Mouse (Mus musculus) embryonic facial prominence, embryonic 13.5 days (tissue): ENCODE measurements around the gene Sh2d3c. TPM values are rescaled to one million over a fixed set of nuclear protein-coding genes. Genes with fewer than 3 reads are reported as not detected.

ENCODE experiments used
- ATAC-seq: fragments of 200-750 bp; cut with Nextera tagmentation; 2 replicates; pipeline ENCODE4 v1.8.0; 2017; ENCODE audit warnings: low read depth; ENCODE audit not compliant: insufficient number of reproducible peaks, insufficient read depth, low FRiP score, low TSS enrichment
- H3K27ac ChIP-seq: fragments of 300-500 bp; sonication (generic); 2 replicates; pipeline ENCODE4 v1.5.1; 2015; ENCODE audit warnings: moderate library complexity, mild to moderate bottlenecking, inconsistent platforms
- H3K27me3 ChIP-seq: fragments of 300-500 bp; sonication (generic); 2 replicates; pipeline ENCODE4 v1.6.1; 2015; ENCODE audit warnings: mild to moderate bottlenecking, inconsistent platforms
- H3K36me3 ChIP-seq: fragments of 300-500 bp; sonication (generic); 2 replicates; pipeline ENCODE4 v1.6.1; 2015; ENCODE audit warnings: mild to moderate bottlenecking, inconsistent platforms
- H3K4me1 ChIP-seq: fragments of 300-500 bp; sonication (generic); 2 replicates; pipeline ENCODE4 v1.6.1; 2015; ENCODE audit warnings: inconsistent platforms
- H3K4me2 ChIP-seq: fragments of 300-500 bp; sonication (generic); 2 replicates; pipeline ENCODE4 v1.6.1; 2015; ENCODE audit warnings: moderate library complexity, mild to moderate bottlenecking, inconsistent platforms
- H3K4me3 ChIP-seq: fragments of 300-500 bp; sonication (generic); 2 replicates; pipeline ENCODE4 v1.5.1; 2015; ENCODE audit warnings: mild to moderate bottlenecking, inconsistent platforms
- H3K9ac ChIP-seq: fragments of 300-500 bp; sonication (generic); 2 replicates; pipeline ENCODE4 v1.6.1; 2015; ENCODE audit warnings: mild to moderate bottlenecking, inconsistent platforms
- H3K9me3 ChIP-seq: fragments of 300-500 bp; sonication (generic); 2 replicates; pipeline ENCODE4 v1.6.1; 2016; ENCODE audit warnings: inconsistent platforms
- WGBS: fragments of 180-500 bp; shearing (Covaris S2); methylation state at CpG from one replicate; pipeline ENCODE4 v1.1.7; 2015; ENCODE audit warnings: mixed read lengths; 5-methylcytosine and 5-hydroxymethylcytosine counted together
- polyA plus RNA-seq: library from polyadenylated mRNA; unstranded; fragments of >200 nt; fragmentation: Nextera tagmentation; extraction: Ambion mirVana; gene quantifications from 2 replicates; pipeline ENCODE4 v1.2.1, GENCODE M21; 2015

Gene Sh2d3c
- polyA plus RNA-seq, 1 experiment from 2014 or later: 19.4 TPM

DNA sequence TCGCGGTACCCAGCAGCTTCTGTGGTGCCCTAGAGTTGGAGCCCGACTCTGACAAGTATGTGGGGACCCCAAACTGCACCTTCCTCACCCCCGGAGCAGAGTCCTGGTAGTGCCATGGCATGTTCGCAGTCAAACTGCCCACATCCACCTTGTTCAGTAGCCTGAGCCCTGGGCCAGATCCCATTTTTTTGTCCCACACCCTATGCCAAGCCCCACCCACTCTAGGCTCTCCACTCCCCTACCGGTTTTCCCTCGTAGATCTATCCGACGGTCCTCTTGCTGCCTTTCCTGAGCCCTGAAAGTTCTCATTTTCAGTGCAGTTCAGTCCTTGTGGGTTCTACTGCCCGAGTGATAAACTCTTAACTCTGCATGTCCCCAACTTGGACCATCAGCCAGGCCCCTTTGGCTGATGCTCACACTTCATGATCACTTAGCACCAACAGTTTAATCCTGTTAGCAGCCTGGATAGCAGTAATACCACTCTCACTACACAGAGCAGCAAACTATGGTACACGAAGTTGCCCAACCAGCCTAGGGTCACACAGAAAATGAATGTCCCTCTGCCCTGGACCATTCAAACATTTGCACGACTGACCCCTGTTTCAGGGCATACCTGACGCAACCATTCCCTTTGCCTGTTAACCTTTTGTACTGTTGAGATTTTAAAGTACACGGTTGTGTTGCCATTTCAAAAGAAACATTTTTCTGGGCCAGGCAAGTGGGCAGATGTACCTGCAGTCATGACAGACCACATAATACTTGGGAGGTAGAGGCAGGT lies 19.7 kb upstream of the Sh2d3c start:
- Histone ChIP-seq H3K4me1 (no peaks in the 10 kb centered on the region), H3K9ac (no peak overlapping the region), H3K27me3 (no peaks in the 10 kb centered on the region), H3K4me2 (no peak overlapping the region), H3K27ac (no peak overlapping the region), H3K4me3 (no peak overlapping the region), H3K36me3 (peaks cover 41% of the 10 kb centered on the region), H3K9me3 (no peaks in the 10 kb centered on the region)
- no peak for ATAC-seq
- 86% methylated on average over 14 of the region's 14 CpGs for WGBS

DNA sequence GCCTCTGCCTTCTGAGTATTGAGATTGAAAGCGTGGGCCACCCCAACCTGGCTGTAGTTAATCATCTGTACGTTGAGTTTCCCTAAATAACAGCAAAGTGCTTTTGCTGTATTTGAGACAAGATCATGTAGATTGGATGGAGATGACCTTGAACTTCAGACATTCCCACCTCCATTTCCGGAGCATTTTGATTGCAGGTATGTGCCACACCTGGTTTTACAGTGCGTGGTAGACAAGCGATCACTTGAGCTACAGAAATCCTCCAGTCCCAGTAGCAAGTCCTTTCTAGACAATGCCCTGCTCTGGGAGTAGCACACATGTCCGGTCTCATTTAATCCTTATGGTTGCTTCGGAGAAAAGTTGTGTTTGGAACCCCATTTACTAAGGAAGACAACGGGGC lies 17.8 kb upstream of the Sh2d3c start:
- Histone ChIP-seq H3K27ac (no peak overlapping the region), H3K4me1 (no peaks in the 10 kb centered on the region), H3K27me3 (no peaks in the 10 kb centered on the region), H3K9me3 (no peaks in the 10 kb centered on the region), H3K4me2 (no peak overlapping the region), H3K36me3 (peaks cover 59% of the 10 kb centered on the region), H3K4me3 (no peak overlapping the region), H3K9ac (no peak overlapping the region)
- no peak for ATAC-seq
- 91% methylated on average over 8 of the region's 8 CpGs for WGBS

DNA sequence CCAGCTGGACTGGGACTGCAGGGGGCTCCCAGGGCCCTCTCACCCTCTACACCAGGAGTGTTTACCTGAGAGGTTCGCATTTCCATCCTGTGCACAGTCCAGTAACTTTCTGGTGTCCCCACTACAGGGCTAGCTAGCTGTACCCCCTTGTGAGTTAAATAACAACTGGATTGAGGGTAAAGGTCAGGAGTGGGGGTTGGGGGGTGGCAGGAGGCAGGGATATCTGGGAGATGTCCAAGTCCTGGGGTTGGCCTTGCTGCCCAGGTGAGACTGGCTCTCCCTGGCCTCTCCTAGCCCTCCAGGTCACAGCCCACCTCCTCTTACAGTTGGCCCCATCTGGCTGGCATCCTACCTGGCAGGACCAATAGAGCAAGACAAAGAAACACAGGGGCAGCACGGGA lies 16.8 kb upstream of the Sh2d3c start, which contains the start of gene Fpgs:
TSS of gene Fpgs (minus strand) at position 125 of the 401 bp plus-strand sequence.
- ATAC-seq: no peak
- Histone ChIP-seq H3K9ac (no peak within 1 kb of the TSS), H3K4me2 (no peak within 1 kb of the TSS), H3K27me3 (no peaks in the 10 kb centered on the region), H3K27ac (no peak within 1 kb of the TSS), H3K4me3 (no peak within 1 kb of the TSS), H3K4me1 (no peaks in the 10 kb centered on the region), H3K9me3 (no peaks in the 10 kb centered on the region), H3K36me3 (peaks cover 68% of the 10 kb centered on the region)
- WGBS: 94% methylated on average over 2 of the region's 2 CpGs

DNA sequence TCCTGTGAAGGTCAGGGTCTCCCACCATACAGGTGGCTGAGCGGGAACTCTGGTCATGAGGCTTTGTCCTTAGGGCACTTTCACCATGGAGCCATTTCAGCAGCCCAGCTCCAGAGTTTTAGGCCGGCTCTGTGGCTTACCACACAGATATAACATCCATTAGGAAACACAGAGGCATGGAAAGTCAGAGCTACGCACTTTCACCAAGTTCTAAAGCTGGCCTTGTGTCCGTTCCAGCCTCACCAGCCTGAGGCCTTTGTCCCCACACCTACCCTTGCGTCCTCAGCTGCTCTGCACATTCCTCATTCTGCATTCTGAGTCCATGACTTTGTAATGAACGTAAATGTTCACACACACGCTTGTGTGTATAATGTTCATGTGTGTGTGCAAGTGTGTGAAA lies 15.8 kb upstream of the Sh2d3c start:
- no peak overlapping the region for H3K4me2 ChIP-seq
- no peaks in the 10 kb centered on the region for H3K4me1 ChIP-seq
- peaks cover 78% of the 10 kb centered on the region for H3K36me3 ChIP-seq
- 90% methylated on average over 7 of the region's 7 CpGs for WGBS
- H3K4me3 ChIP-seq: no peak overlapping the region
- H3K9ac ChIP-seq: no peak overlapping the region
- H3K27me3 ChIP-seq: no peaks in the 10 kb centered on the region
- H3K27ac ChIP-seq: no peak overlapping the region
- H3K9me3 ChIP-seq: no peaks in the 10 kb centered on the region
- ATAC-seq: no peak

DNA sequence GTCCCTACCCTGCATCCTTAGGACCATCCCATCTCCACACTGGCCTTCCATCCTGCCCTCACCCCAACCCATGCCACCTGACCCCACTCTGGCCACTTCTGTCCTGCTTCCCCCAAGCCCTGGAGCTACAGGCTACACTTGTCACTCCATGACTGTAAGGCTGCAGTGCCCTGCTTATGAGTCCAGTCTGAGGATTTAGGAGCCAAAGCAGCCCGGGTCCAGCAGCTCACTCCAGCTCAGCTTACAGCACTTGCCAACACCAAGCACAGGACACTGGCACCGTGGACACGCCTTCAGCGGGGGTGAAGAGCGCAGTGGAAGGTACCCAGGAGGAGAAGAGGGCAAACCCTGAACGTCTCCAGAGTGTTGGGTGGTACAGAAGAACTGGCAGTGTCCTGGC lies 13.9 kb upstream of the Sh2d3c start:
- no peaks in the 10 kb centered on the region for H3K9me3 ChIP-seq
- H3K27me3 ChIP-seq: no peaks in the 10 kb centered on the region
- no peak overlapping the region for H3K4me2 ChIP-seq
- H3K36me3 ChIP-seq: peaks cover 89% of the 10 kb centered on the region
- no peak overlapping the region; the same call in 1 of the 2 replicates for H3K9ac ChIP-seq
- H3K4me3 ChIP-seq: no peak overlapping the region
- H3K4me1 ChIP-seq: peaks cover 10% of the 10 kb centered on the region
- H3K27ac ChIP-seq: no peak overlapping the region
- ATAC-seq: no peak
- 94% methylated on average over 6 of the region's 6 CpGs for WGBS

DNA sequence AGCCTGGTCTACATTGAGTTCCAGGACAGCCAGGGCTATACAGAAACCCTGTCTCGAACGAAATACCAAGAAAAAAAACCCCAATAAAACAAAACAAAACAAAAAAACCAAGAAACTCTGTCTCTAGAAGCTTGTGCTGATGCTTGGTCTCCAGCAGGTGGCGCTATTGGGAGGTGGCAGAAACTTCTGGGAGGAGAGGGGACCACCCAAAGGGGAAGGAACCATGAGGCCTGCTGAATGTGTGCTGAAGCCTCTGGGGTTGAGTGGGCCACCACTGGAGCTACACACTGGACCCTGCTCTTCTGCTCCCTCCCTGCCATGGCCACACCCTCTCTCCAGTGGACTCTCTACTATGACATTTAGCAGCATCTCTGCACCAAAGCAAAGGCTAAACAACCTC lies 12.2 kb upstream of the Sh2d3c start:
- Histone ChIP-seq H3K4me3 (no peak overlapping the region), H3K9me3 (no peaks in the 10 kb centered on the region), H3K9ac (no peak overlapping the region), H3K36me3 (peaks cover 74% of the 10 kb centered on the region), H3K4me2 (no peak overlapping the region), H3K4me1 (peaks cover 11% of the 10 kb centered on the region), H3K27me3 (no peaks in the 10 kb centered on the region), H3K27ac (no peak overlapping the region)
- no peak for ATAC-seq
- 46% methylated on average over 3 of the region's 3 CpGs for WGBS

DNA sequence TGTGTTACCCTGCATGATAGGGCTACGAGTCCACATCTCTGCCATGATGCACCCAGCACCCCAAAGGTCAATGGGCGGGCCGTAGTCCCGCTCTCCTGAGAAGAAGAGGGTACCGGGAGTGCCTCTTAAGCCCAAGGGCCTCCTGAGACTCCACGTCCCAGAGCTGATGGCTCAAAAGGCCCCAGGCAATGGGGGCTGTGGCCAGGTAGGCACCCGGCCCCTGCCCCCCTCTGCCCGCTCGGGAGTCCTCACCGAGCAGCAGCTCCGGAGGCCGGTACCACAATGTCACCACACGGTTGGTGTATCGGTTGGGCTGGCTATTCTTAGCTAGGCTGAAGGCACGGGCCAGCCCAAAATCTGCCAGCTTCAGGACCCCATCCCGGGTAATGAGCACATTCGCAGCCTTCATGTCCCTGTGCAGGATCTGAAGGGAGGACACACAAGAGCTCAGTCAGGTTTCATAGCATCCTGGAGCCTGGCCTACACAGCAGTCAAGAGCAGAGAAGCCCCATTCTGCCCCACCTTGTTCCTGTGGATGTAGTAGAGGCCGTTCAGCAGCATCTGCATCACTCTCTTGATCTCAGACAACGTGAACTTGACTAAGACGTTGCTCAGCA lies 11.2 kb upstream of the Sh2d3c start:
- 0 out of 2 replicates have a peak overlapping the region, but pooled peaks have one; percentile 4 for H3K27ac ChIP-seq
- no peaks in the 10 kb centered on the region for H3K27me3 ChIP-seq
- no peak overlapping the region for H3K4me3 ChIP-seq
- peaks cover 20% of the 10 kb centered on the region for H3K4me1 ChIP-seq
- no peaks in the 10 kb centered on the region for H3K9me3 ChIP-seq
- WGBS: 92% methylated on average over 20 of the region's 20 CpGs
- H3K36me3 ChIP-seq: peaks cover 64% of the 10 kb centered on the region
- no peak overlapping the region for H3K4me2 ChIP-seq
- H3K9ac ChIP-seq: no peak overlapping the region
- no peak for ATAC-seq

DNA sequence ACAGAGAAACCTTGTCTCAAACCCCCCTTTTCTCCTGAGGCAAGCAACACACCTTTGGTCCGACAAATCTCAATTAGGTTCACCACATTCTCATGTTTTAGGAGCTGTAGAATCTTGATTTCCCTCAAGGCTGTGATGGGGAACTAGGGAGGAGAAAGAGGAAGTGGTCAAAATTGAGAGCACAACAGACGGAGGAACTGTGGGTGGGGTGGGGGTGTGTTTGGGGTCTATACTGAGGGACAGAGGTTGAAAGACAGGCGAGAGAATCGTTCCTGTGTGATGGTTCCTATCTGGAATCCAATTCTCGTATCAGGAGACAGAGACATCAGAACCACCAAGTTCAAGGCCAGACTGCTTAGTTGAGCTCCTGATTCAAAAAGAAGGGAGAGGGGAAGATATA lies 10.4 kb upstream of the Sh2d3c start:
- H3K9me3 ChIP-seq: no peaks in the 10 kb centered on the region
- H3K36me3 ChIP-seq: peaks cover 56% of the 10 kb centered on the region
- H3K4me3 ChIP-seq: no peak overlapping the region
- H3K9ac ChIP-seq: no peak overlapping the region
- H3K4me1 ChIP-seq: peaks cover 25% of the 10 kb centered on the region
- no peak overlapping the region for H3K4me2 ChIP-seq
- H3K27ac ChIP-seq: no peak overlapping the region
- no peaks in the 10 kb centered on the region for H3K27me3 ChIP-seq
- 86% methylated on average over 5 of the region's 5 CpGs for WGBS
- no peak for ATAC-seq

DNA sequence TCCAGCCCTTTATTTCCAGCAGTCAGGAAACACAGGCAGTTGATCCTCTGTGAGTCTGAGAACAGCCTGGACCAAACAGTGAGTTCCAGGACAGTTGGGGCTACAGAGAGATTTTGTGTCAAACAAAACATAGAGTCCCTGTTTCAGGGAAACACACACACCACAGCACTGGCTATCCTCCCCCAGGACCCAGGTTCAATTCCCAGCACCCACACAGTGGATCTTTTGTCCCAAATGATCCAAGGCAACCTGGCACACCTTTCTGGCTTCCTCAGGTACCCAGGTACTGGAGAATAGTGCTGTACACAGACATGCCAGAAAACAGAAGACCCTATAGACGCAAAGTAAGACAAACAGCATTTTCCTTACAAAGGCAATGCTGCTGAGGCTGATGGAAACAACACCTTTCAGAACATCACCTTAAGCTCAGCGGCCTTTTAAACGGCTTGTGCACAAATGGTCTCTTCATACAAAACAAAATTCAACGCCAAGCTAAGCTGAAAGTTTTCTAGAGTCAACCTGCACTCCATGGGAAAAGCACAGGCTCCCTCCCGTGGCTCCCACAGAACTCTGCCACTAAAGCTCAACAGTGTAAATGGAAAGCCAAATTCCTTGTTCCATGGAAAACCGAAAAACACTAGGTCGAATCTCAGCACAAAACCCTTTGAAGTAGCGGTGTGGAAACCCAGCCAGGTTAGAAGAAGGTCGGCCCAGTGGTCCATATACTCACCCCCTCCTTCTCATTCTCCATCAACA lies 9.4 kb upstream of the Sh2d3c start:
- ATAC-seq: no peak
- Histone ChIP-seq H3K9ac (peak overlapping the region; percentile 88), H3K4me2 (peak overlapping the region; percentile 93), H3K4me3 (peak overlapping the region; percentile 87), H3K27me3 (no peaks in the 10 kb centered on the region), H3K36me3 (peaks cover 45% of the 10 kb centered on the region), H3K4me1 (peaks cover 25% of the 10 kb centered on the region), H3K9me3 (no peaks in the 10 kb centered on the region), H3K27ac (peak overlapping the region; percentile 97)
- 26% methylated on average over 9 of the region's 9 CpGs for WGBS

DNA sequence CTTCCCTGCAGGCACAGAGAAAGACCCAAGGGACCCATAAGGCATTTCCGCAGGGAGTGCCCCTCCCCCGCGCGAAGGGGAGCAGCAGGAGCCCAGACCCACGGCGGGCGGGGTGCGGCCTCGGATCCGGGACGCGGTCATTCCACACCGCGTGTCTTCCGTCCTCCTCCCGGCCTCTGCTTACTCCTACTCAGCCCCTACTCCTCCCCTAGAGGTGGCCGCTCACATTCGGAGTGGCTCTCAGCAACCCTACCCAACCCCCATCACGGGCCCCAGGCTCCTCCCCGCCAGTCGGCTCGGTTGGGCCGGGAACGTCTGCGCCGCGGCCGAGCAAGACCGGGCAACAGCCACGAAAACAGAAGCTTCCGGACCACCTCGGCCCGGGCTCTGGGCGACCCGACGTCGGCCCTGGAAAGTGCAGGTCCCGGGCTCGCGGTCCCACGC lies 8.7 kb upstream of the Sh2d3c start:
- no peaks in the 10 kb centered on the region for H3K9me3 ChIP-seq
- under 1% methylated on average over 41 of the region's 41 CpGs for WGBS

DNA sequence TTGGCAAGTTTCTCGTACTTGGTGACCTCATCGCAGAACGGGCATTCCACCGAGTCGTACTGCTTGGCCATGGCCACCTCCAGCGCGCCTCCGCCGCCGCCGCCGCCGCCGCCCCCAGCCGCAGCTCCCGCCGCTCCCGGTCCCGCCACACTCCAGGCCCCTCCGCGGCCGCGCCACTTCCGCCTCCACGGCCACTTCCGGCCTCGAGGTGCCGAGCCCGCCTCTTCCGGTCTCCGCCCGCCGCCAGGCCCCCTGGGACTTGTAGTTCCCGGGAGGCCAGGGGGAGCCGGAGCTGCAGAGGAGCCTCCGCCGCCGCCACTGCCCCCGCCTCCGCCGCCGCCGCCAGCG lies 8.3 kb upstream of the Sh2d3c start:
- Histone ChIP-seq H3K27ac (peak overlapping the region; percentile 97), H3K4me1 (peaks cover 25% of the 10 kb centered on the region), H3K36me3 (peaks cover 35% of the 10 kb centered on the region), H3K4me3 (peak overlapping the region; percentile 87), H3K27me3 (no peaks in the 10 kb centered on the region), H3K4me2 (peak overlapping the region; percentile 93), H3K9ac (peak overlapping the region; percentile 88), H3K9me3 (no peaks in the 10 kb centered on the region)
- ATAC-seq: peak; percentile 86
- WGBS: under 1% methylated on average over 39 of the region's 44 CpGs

More for the DNA sequence above, 8.7 kb upstream of the Sh2d3c start:
- peak overlapping the region; percentile 87 for H3K4me3 ChIP-seq
- H3K9ac ChIP-seq: peak overlapping the region; percentile 88
- H3K4me2 ChIP-seq: peak overlapping the region; percentile 93
- peaks cover 39% of the 10 kb centered on the region for H3K36me3 ChIP-seq
- H3K27ac ChIP-seq: peak overlapping the region; percentile 97
- peaks cover 25% of the 10 kb centered on the region for H3K4me1 ChIP-seq
- H3K27me3 ChIP-seq: no peaks in the 10 kb centered on the region
- ATAC-seq: peak; percentile 44
